Mouse (Mus musculus) layer of hippocampus, adult 8-10 months (tissue): ENCODE data around the gene Dtx2. TPM values are rescaled to one million over a fixed set of nuclear protein-coding genes. Genes with fewer than 3 reads are reported as not detected.

Experiments used
- DNase-seq, 2 experiments: peaks; one replicate each; pipeline ENCODE4 v3.0.0; 2022; ENCODE audit warnings: low spot score in 2 of 2
- total RNA-seq, 4 experiments: library from RNA; stranded (reverse); gene quantifications; 2 replicates each; pipeline ENCODE4 v1.2.4; 2022

Dtx2 gene
- total RNA-seq = 10 to 100 TPM in 2 of 4 experiments, 1 to 10 TPM in 2; 8.3 to 11.1 (median 9.8) TPM

DNA sequence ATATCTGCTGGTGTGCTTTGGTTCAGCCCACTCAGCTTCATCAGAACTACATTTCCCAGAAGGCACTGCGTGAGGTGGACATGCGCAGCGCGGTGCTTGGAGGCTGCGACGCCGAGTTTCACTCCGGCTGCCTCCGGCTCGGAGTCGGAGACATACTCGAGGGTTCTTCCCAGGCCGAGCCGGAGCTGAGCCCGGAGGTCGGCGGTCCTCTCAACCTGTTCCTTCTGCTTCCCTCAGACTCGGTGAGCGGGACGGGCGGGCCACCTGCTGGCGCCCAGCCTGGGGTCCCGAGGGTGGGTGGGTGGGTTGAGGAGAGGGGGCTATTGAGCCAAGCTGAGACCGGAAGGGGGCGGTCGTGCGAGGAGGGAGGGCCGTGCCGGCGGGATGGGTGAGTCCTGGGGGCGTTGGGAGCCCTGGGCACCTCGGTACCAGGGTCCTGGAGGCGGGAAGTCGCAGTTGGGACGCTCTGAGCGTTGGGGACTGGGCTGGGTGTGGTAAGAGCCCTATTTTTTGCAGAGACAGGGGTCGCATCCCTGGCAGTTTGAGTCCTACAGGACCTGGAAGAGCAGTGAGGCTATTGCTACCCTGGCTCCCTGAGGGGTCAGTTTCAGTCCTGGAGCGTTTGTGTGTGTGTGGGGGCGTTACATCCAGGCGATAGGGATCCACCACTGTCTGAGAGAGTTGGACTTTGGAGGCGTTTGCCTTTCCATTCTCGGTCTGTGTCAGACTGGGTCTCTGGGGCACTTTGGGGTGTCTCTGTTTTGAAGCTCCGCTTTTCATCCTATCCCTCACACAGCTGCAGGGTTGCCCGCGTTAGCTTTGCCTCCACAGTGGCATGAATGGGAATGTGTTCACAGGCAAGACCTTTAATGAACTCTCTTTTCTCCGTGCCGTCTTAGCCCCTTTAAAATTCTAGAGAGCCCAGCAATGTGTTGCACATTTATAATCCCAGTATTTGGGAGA, at the start of gene Dtx2:
TSS of gene Dtx2 (plus strand) at position 76 of the 963 bp plus-strand sequence.
- DNase-seq = peak; percentile 86

DNA sequence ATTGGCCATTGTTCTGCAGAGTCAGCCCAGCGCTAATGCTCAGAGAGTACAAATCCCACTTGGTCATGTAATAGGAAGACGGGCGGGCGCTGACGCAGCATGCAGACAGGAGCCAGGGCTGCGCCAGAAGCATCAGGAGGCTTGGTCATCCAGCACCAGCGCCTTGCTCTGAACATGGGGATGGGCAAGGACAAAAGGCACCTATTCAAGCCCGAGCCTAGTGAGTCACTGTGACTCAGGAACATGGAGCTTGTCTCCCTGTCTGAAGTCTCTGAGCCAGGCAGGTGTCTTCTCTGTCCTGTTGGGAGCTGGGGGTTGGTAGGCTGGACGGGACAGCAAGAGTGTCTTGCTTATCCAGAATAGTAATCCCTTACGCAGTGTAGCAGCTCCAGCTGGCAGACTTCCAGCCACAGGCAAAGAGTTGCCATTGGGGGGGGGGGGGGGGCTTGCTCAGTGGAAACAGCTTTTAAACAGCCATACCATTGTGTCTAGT, 48.6 kb upstream of the Dtx2 start:
- DNase-seq = no peak

DNA sequence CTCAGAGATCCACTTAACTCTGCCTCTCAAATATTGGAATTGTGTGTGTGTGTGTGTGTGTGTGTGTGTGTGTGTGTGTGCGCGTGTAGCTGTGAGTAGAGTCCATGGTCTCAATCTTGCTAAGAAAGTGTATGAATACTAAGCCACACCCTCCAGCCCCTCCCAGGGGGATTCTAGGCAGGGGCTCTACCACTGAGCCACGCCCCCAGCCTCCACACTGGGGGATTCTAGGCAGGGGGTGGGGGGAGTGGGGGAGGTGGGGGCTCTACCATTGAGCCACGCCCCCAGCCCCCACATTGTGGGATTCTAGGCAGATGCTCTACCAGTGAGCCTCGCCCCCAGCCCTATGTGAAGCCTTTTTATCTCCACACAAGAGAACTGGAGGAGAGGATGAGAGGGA, 48.0 kb upstream of the Dtx2 start:
- no peak for DNase-seq

DNA sequence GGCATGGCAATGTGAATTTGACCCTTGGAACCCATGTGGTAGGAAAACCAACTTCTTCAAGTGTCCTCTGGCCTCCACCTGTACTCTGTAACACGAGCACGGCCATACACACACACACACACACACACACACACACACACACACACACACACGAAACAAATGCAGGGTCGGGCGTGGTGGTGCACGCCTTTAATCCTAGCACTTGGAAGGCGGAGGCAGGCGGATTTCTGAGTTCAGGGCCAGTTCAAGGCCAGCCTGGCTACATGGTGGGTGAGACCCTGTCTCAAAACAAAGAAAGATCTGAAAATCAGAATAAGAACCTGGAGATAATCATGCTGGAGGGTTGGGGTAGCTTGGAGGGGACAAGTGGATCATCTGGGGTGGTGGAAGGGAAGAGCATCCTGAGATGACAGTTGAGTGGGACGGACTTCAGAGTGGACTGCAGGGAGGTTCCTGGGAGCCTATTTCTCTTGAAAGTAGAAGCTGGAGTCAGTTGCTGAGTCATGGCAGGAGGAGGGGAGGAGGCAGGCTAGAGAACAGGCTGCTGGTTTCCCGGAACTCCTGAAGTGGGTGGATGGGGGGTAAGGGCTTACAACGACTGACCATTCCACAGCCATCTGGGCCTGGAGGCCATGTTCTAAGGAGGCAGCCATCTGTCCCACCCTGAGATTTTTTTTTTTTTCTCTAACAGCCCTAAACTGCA, 43.7 kb upstream of the Dtx2 start:
- DNase-seq = no peak

DNA sequence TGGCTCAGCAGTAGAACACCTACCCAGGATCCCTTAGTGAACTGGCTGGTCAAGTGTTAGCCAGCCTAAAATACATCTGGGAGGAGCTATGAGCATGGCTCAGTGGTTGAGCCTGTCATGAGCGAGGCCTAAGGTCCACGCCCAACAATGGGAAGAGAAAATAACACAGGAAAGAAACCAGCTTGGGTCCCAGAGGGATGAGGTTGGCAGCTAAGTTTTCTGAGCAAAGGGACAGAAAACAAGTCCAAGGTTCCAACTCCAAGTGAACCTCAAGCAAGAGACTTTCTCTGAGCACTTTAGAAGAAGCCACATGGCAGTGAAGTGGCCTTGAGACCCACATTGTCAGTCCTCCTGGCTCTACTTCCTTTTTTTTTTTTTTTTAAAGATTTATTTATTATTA, 42.9 kb upstream of the Dtx2 start:
- DNase-seq = no peak

GRCm38 (mm10) chr5:135952830-135953229, 41.8 kb upstream of the Dtx2 start:
- DNase-seq = no peak

DNA sequence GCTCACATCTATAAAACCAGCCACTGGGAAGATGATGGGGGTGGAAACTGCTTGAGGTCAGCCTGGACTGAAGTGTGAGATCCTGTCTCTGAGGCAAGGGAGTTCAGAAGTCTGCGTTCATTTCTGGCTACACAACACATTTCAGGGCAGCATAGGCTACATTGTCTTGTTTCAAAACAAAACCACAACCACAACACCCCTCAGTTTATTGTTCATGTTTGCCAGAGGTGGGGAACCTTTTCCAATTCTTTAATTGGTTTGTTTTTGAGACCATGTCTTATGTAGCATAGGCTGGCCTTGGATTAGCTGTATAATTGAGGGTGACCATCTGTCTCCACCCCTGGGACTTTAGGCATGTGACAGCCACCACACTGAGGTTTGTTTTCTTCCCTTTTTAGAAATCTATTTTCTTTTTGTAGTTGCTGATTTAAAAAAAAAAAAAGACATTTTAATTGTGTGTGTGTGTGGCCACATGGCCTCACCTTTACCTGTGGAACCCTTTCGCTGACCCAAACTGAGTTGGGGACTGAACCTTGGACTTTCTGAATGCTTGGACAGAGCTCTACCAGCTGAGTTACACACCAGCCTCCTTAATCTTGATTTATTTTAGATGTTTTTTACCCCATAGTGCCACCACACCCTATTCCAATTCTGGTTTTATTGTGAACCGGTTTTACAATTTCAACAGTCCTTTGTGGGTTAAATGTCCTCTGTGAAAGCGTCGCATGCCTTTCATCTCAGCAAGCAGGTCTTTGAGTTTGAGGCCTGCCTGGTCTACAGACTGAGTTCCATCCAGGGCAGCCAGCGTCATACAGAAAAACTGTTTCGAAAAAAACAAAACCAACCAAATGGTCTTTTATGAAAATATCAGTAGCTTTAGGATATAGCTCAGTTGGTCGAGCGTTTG, 38.0 kb upstream of the Dtx2 start:
- DNase-seq = no peak

DNA sequence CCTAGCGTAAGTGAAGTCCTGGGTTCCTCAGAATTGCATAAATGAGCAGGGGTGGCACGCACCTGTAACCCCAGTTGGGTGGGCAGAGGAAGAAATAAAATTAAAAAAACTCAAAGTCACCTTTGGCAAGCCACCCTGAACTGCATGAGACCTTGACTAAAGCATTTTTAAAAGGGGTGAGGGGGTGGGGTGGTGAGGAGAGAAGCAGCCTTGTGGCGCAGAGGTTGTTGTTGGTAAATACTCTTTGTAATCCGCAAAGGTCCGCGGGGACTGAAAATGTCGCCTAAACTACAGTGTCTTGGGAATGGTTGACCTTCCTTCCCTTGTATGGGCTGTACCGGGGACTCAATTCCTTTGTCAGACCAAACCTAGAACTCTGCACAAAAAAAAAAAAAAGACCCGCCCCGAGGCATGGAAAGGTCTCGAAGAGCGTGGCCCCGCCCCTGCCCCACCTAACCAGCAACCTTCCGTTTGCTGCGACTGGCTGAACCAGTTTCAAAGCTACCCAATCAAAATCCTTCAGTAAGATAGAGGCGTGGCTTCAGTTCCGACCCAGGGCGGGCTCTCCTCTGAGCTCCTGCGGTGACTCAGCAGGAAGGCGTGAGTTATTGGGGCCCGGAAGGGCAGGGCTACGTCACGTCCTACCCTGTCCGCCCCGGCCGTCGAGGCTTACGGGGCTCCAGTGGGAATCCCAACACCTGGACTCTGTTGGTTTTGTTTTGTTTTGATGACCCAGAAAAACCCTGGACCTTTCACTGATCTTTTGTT, 37.2 kb upstream of the Dtx2 start:
- DNase-seq = peak; percentile 93 to 96

DNA sequence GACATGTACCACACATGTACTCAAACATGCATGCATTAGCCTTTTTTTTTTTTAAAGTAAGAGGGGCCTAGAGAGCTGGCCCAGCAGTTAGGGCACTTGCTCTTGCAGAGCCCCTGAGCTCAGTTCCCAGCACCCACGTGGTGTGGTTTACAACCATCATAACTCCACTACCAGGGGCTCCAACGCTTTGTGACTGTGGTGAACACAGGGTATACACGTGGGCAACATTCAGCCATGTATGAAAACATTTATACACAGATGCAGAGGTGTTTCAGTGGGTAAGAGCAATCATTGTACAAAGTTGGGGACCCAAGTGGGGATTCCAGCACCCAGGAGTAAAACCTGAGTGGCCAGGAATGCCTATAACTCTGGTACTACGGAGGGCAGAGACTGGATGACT, 36.2 kb upstream of the Dtx2 start:
- DNase-seq = no peak

DNA sequence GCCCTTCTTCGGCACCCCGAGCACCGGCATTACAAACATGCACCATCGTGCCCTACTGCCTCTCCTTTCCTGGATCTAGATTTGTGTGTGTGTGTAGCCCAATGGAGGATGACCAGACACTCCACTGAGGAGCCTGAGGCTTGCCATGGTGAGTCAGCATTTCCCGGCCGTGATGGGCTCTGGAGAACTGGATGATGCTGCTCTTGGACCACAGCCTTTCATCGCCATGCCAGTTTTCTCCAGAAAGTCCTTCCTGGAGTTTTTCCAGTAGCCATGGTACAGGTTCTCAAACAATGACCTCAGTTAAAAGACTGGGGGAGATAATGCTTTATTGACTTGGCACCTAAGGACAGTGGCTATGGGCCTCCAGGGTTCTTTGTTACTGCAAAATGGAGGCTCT, 34.7 kb upstream of the Dtx2 start:
- DNase-seq = no peak

DNA sequence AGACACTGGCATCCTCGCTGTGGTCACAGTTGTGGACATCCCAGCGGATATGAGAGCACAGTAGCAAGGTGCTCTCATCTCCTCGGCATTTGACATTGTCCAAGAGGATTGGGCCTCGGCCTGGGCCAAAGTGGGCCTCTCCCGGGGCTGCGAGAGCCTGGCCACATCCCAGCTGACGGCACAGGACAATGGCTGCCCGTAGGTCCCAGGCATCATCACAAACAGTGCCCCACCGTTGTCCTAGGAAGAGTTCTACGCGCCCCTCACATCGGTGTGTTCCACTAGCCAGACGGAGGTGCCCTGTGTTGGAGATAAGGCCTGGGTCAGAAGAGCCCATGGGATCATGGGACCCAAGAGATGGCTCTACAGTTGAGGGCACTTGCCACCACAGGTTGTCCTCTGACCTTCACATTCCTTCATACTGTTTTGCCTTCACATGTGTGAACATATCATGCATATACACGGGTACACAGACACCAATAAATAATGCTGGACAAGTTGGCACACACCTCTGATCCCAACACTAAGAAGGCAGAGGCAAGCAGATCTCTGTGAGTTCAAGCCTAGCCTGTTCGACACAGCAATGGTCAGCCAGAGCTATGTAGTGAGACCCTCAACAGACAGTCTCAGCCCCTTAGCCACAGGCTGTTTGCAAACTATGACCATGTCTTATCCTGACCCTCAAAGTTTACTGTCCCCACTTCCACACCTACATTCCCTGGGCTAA, 33.5 kb upstream of the Dtx2 start:
- no peak for DNase-seq

DNA sequence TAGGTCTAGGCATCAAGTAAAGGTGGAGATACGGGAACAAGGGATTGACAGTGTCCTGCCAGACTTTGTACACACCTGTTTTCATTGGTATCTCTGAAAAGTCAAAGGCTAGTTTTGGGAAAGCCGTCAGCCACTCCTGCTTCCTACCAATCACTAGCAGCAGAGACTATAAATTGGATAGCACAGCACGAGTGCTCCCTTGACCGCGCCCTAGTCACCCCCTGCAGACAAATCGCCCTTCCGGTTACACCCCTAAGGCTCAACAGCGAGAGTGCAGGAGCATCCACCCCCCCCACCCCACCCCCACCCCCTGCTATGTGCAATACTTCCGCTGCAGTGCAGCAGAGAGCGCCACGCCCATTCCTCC, 32.5 kb upstream of the Dtx2 start:
- DNase-seq = no peak

DNA sequence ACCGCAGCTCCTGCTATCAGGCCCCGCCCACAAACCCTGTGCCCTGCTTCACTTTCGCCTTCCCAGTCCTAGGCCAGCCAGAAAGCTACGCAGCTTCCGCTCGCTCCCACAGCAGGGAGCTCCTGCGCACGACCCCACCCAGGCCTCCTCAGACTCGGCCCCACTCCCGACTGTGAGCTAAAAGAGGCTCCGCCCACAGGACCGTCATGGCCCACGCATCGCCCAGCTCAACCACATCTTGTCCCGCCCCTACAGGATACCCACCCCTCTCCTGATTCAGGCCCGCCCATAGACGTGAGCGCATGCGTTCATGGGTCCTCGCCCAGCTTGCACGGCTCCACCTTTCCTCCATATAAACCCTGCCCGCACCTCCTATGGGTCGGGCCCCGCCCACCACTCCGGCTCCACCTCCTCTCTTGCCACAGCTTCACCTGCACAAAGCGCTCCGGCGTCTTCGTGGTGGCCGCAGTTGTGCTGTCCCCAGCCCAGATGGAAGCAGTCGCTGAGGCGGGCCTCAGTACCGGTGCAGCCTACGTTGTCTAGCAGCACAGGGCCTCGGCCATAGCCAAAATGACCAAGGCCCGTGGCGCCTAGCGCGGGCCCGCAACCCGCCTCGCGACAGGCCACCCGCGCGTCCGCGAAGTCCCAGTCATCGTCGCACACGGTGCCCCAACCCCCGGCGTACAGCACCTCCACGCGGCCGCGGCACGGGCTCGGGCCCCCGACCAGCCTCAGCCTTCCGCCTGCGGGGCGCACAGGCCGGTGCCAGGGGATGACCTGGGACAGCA, 31.9 kb upstream of the Dtx2 start:
- DNase-seq = peak; percentile 97 to 99

- no peak for DNase-seq
These were observed 31.3 kb upstream of the Dtx2 start for GRCm38 (mm10) chr5:135963280-135963627.

GRCm38 (mm10) chr5:135965501-135965930, 29.1 kb upstream of the Dtx2 start:
- DNase-seq = no peak

GRCm38 (mm10) chr5:135966866-135967265, 27.7 kb upstream of the Dtx2 start:
- DNase-seq = no peak

DNA sequence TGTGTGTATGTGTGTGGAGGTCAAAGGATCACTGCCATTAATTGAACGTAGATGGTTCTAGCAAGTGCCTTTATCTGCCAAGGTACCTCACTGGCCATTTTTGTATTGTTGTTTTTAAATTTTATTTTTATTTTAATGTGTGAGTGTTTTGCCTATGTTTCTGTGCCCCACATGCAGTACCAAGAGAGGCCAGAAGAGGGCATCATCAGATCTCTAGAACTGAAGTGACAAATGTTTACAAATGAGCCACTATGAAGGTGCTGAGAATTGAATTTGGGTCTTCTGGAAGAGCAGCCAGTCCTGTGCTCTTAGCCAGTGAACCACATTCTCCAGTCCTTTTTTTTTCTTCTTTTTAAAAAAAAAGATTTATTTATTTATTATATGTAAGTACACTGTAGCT, 25.8 kb upstream of the Dtx2 start:
- DNase-seq = no peak

GRCm38 (mm10) chr5:135970247-135970646, 24.4 kb upstream of the Dtx2 start:
- no peak for DNase-seq

GRCm38 (mm10) chr5:135971876-135972275, 22.7 kb upstream of the Dtx2 start:
- no peak for DNase-seq
